Mouse (Mus musculus) MEL (cell line): ENCODE results near the gene Rfx1. TPM values are rescaled to one million over a fixed set of nuclear protein-coding genes. Genes with fewer than 3 reads are reported as not detected.

Experiments
- DNase-seq: peaks from one replicate; pipeline ENCODE4 v3.0.0; 2011; ENCODE audit warnings: low read depth, low spot score
- H3K27ac ChIP-seq: 2 replicates; pipeline ENCODE4 v1.5.1; 2012; ENCODE audit warnings: low read depth, mild to moderate bottlenecking, control low read depth, low read length, moderate library complexity; ENCODE audit not compliant: control insufficient read depth
- H3K27me3 ChIP-seq, 2 experiments: fragments of 150-350 bp in 1 of 2; sonication (generic) in 1 of 2; 2 replicates each; pipeline ENCODE4 v1.6.1; 2012; ENCODE audit warnings: low read length in 2 of 2, mild to moderate bottlenecking in 2 of 2, improper control_type of control experiment in 1 of 2, moderate library complexity in 1 of 2; ENCODE audit not compliant: insufficient read depth in 2 of 2, control insufficient read depth in 1 of 2
- H3K36me3 ChIP-seq, 2 experiments: 2 replicates each; pipeline ENCODE4 v1.6.1; 2012 to 2014; ENCODE audit warnings: low read length in 2 of 2, improper control_type of control experiment in 1 of 2, inconsistent platforms in 1 of 2, mild to moderate bottlenecking in 1 of 2; ENCODE audit not compliant: insufficient read depth in 2 of 2, control insufficient read depth in 1 of 2
- H3K4me1 ChIP-seq, 2 experiments: fragments of 150-350 bp in 1 of 2; sonication (generic) in 1 of 2; 2 replicates each; pipeline ENCODE4 v1.6.1; 2012; ENCODE audit warnings: low read length in 2 of 2, improper control_type of control experiment in 1 of 2, mild to moderate bottlenecking in 1 of 2; ENCODE audit not compliant: insufficient read depth in 2 of 2, control insufficient read depth in 1 of 2
- H3K4me3 ChIP-seq, 2 experiments: fragments of 150-350 bp in 1 of 2; sonication (generic) in 1 of 2; 2 replicates each; pipeline ENCODE4 v1.5.1; 2012; ENCODE audit warnings: low read depth in 2 of 2, low read length in 2 of 2, mild to moderate bottlenecking in 2 of 2, moderate library complexity in 2 of 2, control low read depth in 1 of 2, improper control_type of control experiment in 1 of 2; ENCODE audit not compliant: control insufficient read depth in 1 of 2, insufficient read depth in 1 of 2
- H3K79me2 ChIP-seq: 2 replicates; pipeline ENCODE4 v1.6.1; 2012; ENCODE audit warnings: mild to moderate bottlenecking, low read length, moderate library complexity; ENCODE audit not compliant: control insufficient read depth, poor library complexity, insufficient read depth
- H3K9ac ChIP-seq: 2 replicates; pipeline ENCODE4 v1.6.1; 2012; ENCODE audit warnings: low read depth, mild to moderate bottlenecking, control low read depth, low read length, moderate library complexity; ENCODE audit not compliant: control insufficient read depth, poor library complexity, severe bottlenecking
- H3K9me3 ChIP-seq: fragments of 150-350 bp; sonication (generic); replicated peaks from 2 replicates; pipeline ENCODE4 v1.6.1; 2012; ENCODE audit warnings: mild to moderate bottlenecking, low read length, improper control_type of control experiment, moderate library complexity; ENCODE audit not compliant: insufficient read depth
- BHLHE40 ChIP-seq: IDR thresholded peaks from 2 replicates; pipeline ENCODE4 v1.6.1; 2012; ENCODE audit warnings: low read depth, mild to moderate bottlenecking, inconsistent platforms, low read length, improper control_type of control experiment, borderline replicate concordance
- CHD1 ChIP-seq: IDR thresholded peaks from 2 replicates; pipeline ENCODE4 v1.6.1; 2012; ENCODE audit warnings: low read depth, mild to moderate bottlenecking, inconsistent platforms, low read length, improper control_type of control experiment
- CTCF ChIP-seq, 3 experiments: IDR thresholded peaks in 2 of 3; conservative IDR thresholded peaks in 1 of 3; 2 replicates each; pipeline ENCODE4 v1.5.1; 2011 to 2012; ENCODE audit warnings: low read length in 3 of 3, low read depth in 2 of 3, mild to moderate bottlenecking in 2 of 3, improper control_type of control experiment in 1 of 3, inconsistent platforms in 1 of 3, mixed read lengths in 1 of 3, moderate library complexity in 1 of 3; ENCODE audit not compliant: control insufficient read depth in 1 of 3, insufficient read depth in 1 of 3, poor library complexity in 1 of 3, severe bottlenecking in 1 of 3
- ELF1 ChIP-seq: IDR thresholded peaks from 2 replicates; pipeline ENCODE4 v1.6.1; 2014; ENCODE audit warnings: low read depth, mild to moderate bottlenecking, inconsistent platforms, low read length, improper control_type of control experiment, moderate library complexity
- GABPA ChIP-seq: IDR thresholded peaks from 2 replicates; pipeline ENCODE4 v1.6.1; 2012; ENCODE audit warnings: low read depth, mild to moderate bottlenecking, inconsistent platforms, low read length, improper control_type of control experiment, moderate library complexity
- GATA1 ChIP-seq: IDR thresholded peaks from 2 replicates; pipeline ENCODE4 v1.6.1; 2011; ENCODE audit warnings: low read depth, low read length, improper control_type of control experiment
- JUND ChIP-seq: IDR thresholded peaks from 2 replicates; pipeline ENCODE4 v1.6.1; 2011; ENCODE audit warnings: low read depth, mild to moderate bottlenecking, improper control_type of control experiment, low read length
- KAT2A ChIP-seq: conservative IDR thresholded peaks from 2 replicates; pipeline ENCODE4 v1.6.1; 2012; ENCODE audit warnings: low read depth, low read length, improper control_type of control experiment, inconsistent platforms
- MAZ ChIP-seq: IDR thresholded peaks from 2 replicates; pipeline ENCODE4 v1.6.1; 2012; ENCODE audit warnings: low read depth, mild to moderate bottlenecking, inconsistent platforms, low read length, improper control_type of control experiment
- MEF2A ChIP-seq: IDR thresholded peaks from 2 replicates; pipeline ENCODE4 v1.6.1; 2014; ENCODE audit warnings: low read depth, mild to moderate bottlenecking, inconsistent platforms, low read length, improper control_type of control experiment; ENCODE audit not compliant: poor library complexity, insufficient replicate concordance, severe bottlenecking; ENCODE audit errors: extremely low read depth
- MXI1 ChIP-seq: IDR thresholded peaks from 2 replicates; pipeline ENCODE4 v1.6.1; 2011; ENCODE audit warnings: mild to moderate bottlenecking, low read depth, low read length, improper control_type of control experiment
- MYC ChIP-seq: IDR thresholded peaks from 2 replicates; pipeline ENCODE4 v1.6.1; 2011; ENCODE audit warnings: low read depth, mild to moderate bottlenecking, low read length, improper control_type of control experiment, moderate library complexity
- NELFE ChIP-seq: IDR thresholded peaks from 2 replicates; pipeline ENCODE4 v1.6.1; 2011; ENCODE audit warnings: low read depth, low read length, improper control_type of control experiment
- RAD21 ChIP-seq: IDR thresholded peaks from 2 replicates; pipeline ENCODE4 v1.6.1; 2011; ENCODE audit warnings: mild to moderate bottlenecking, low read depth, low read length, improper control_type of control experiment
- SIN3A ChIP-seq: IDR thresholded peaks from 2 replicates; pipeline ENCODE4 v1.6.1; 2012; ENCODE audit warnings: low read length, improper control_type of control experiment, inconsistent platforms
- SMC3 ChIP-seq: IDR thresholded peaks from 2 replicates; pipeline ENCODE4 v1.6.1; 2011; ENCODE audit warnings: low read depth, low read length, improper control_type of control experiment
- TAL1 ChIP-seq: IDR thresholded peaks from 2 replicates; pipeline ENCODE4 v1.6.1; 2012; ENCODE audit warnings: mild to moderate bottlenecking, inconsistent platforms, low read length, moderate library complexity, mixed read lengths
- TBP ChIP-seq: IDR thresholded peaks from 2 replicates; pipeline ENCODE4 v1.8.0; 2011; ENCODE audit warnings: low read depth, low read length, improper control_type of control experiment
- TCF12 ChIP-seq: IDR thresholded peaks from 2 replicates; pipeline ENCODE4 v1.6.1; 2014; ENCODE audit warnings: low read depth, mild to moderate bottlenecking, inconsistent platforms, low read length, improper control_type of control experiment, moderate library complexity
- USF1 ChIP-seq: IDR thresholded peaks from 2 replicates; pipeline ENCODE4 v1.6.1; 2014; ENCODE audit warnings: low read depth, mild to moderate bottlenecking, inconsistent platforms, low read length, improper control_type of control experiment, moderate library complexity
- ZC3H11A ChIP-seq: IDR thresholded peaks from 2 replicates; pipeline ENCODE4 v1.6.1; 2012; ENCODE audit warnings: low read depth, mild to moderate bottlenecking, inconsistent platforms, low read length, improper control_type of control experiment
- ZKSCAN1 ChIP-seq: IDR thresholded peaks from 2 replicates; pipeline ENCODE4 v1.6.1; 2012; ENCODE audit warnings: low read depth, mild to moderate bottlenecking, inconsistent platforms, low read length, improper control_type of control experiment, moderate library complexity
- ZMIZ1 ChIP-seq: IDR thresholded peaks from 2 replicates; pipeline ENCODE4 v1.6.1; 2012; ENCODE audit warnings: low read depth, mild to moderate bottlenecking, inconsistent platforms, low read length, improper control_type of control experiment, moderate library complexity
- polyA plus RNA-seq, 2 experiments: library from polyadenylated mRNA; stranded (reverse) in 1 of 2; unstranded in 1 of 2; fragments of >175 nt in 1 of 2; fragments of >200 nt in 1 of 2; gene quantifications; 2 replicates each; pipeline versions ENCODE4 v1.2.1 to v1.2.4; 2012; ENCODE audit warnings: low replicate concordance in 2 of 2, low read depth in 1 of 2; ENCODE audit not compliant: insufficient read length in 2 of 2, insufficient read depth in 1 of 2, missing spikeins in 1 of 2
- total RNA-seq: library from RNA; depleted of rRNA; stranded (reverse); fragments of 300-350 nt; gene quantifications from 2 replicates; pipeline ENCODE4 v1.2.3, GENCODE M21; 2012

The Rfx1 gene
- total and polyA plus RNA-seq, 3 experiments = 3.9 to 10.4 TPM; not detected in 1

- Histone ChIP-seq H3K9me3 (no peaks in the 10 kb centered on the region), H3K4me1 (peaks cover 0 to 12% of the 10 kb centered on the region in 2 experiments; a peak in 2 of 4 replicates), H3K27ac (no peak overlapping the region), H3K36me3 (peaks cover 4 to 10% of the 10 kb centered on the region in 2 experiments; a peak in 3 of 4 replicates), H3K27me3 (no peaks in the 10 kb centered on the region), H3K79me2 (peaks cover 16% of the 10 kb centered on the region), H3K4me3 (no peak overlapping the region)
- no peak for DNase-seq
- TF ChIP-seq GABPA (no peak), NELFE (no peak), USF1 (no peak), ZC3H11A (no peak), ZKSCAN1 (no peak), TBP (no peak), BHLHE40 (no peak), MEF2A (no peak), CTCF (IDR thresholded peaks at IDR 0.05 in 2 of 3, conservative IDR thresholded peaks at IDR 0.05 in 1 of 3; ENCODE audit: control insufficient read depth in 1 of 3, insufficient read depth in 1 of 3, low read depth in 2 of 3, low read length in 3 of 3, poor library complexity in 1 of 3, severe bottlenecking in 1 of 3) (no peak), KAT2A (no peak), MAZ (no peak), JUND (no peak), ELF1 (no peak), CHD1 (no peak), TCF12 (no peak), TAL1 (no peak)
- TF ChIP-seq, all 39 proteins: peak for 0
- H3K9ac ChIP-seq = no peak overlapping the region
These were observed 28.6 kb upstream of the Rfx1 start for GRCm38 (mm10) chr8:84038015-84038414.

- peaks cover 4 to 7% of the 10 kb centered on the region in 2 experiments; a peak in 3 of 4 replicates for H3K36me3 ChIP-seq
- H3K27me3 ChIP-seq = no peaks in the 10 kb centered on the region
- TF ChIP-seq RAD21 (peak; percentile 75), CTCF (IDR thresholded peaks at IDR 0.05 in 2 of 3, conservative IDR thresholded peaks at IDR 0.05 in 1 of 3; ENCODE audit: control insufficient read depth in 1 of 3, insufficient read depth in 1 of 3, low read depth in 2 of 3, low read length in 3 of 3, poor library complexity in 1 of 3, severe bottlenecking in 1 of 3) (peak; percentile 72 to 79 (median 75)), USF1 (no peak), GATA1 (peak; percentile 54; the same call in 1 of the 2 replicates), ZMIZ1 (no peak), SIN3A (peak; percentile 47; the same call in 1 of the 2 replicates), SMC3 (peak; percentile 77), MXI1 (0 out of 2 replicates have a peak, but pooled peaks have one; percentile 22), MYC (no peak), ZC3H11A (peak; percentile 45), GABPA (no peak), CHD1 (no peak)
- TF ChIP-seq, all 39 proteins: peak for 7
- Histone ChIP-seq H3K4me1 (peaks cover 0 to 19% of the 10 kb centered on the region in 2 experiments; a peak in 3 of 4 replicates), H3K27ac (no peak overlapping the region), H3K9me3 (no peaks in the 10 kb centered on the region), H3K4me3 (no peak overlapping the region), H3K9ac (no peak overlapping the region), H3K79me2 (peaks cover 16% of the 10 kb centered on the region)
- peak; percentile 81 for DNase-seq
These were observed 27.6 kb upstream of the Rfx1 start for GRCm38 (mm10) chr8:84039050-84039449.
